Mouse (Mus musculus): Measurements from ENCODE around the gene Heph.
"Not testable (repeated sequence)": the region's sequence is repeated elsewhere in the genome, so short reads cannot be mapped to it uniquely, and the experiment has no call there.

Gene Heph

GRCm38 (mm10) chrX:96455149-96455548, at the start of gene Heph:
Gene Heph (plus strand): TSS chrX:96455359.
- no peak for DNase-seq (ENCODE audit: low spot score)

- DNase-seq (ENCODE audit: low spot score), result not testable (repeated sequence)
Observed at GRCm38 (mm10) chrX:96415351-96415750, 39.8 kb upstream of the Heph start.

- no peak for DNase-seq (ENCODE audit: low spot score)
Observed at GRCm38 (mm10) chrX:96416970-96417369, 38.2 kb upstream of the Heph start.

- DNase-seq (ENCODE audit: low spot score), result no peak
Observed at GRCm38 (mm10) chrX:96417733-96418132, 37.4 kb upstream of the Heph start.

- DNase-seq (ENCODE audit: low spot score), result no peak
Observed at GRCm38 (mm10) chrX:96419383-96419782, 35.8 kb upstream of the Heph start.

GRCm38 (mm10) chrX:96456201-96456963, 1.2 kb downstream of the Heph start, which contains the start of gene Hsf3:
Gene Hsf3 (minus strand): TSS chrX:96456294.
- peak; percentile 12 for DNase-seq (ENCODE audit: low spot score)

GRCm38 (mm10) chrX:96501580-96501979, 46.4 kb downstream of the Heph start:
- DNase-seq (ENCODE audit: low spot score), result no peak

All from urinary bladder, postnatal 14 days (tissue).